Mouse (Mus musculus) lung, embryonic 16.5 days (tissue): ENCODE measurements around the gene Pard6b. TPM values are rescaled to one million over a fixed set of nuclear protein-coding genes. Genes with fewer than 3 reads are reported as not detected.
"Not testable (repeated sequence)": the region's sequence is repeated elsewhere in the genome, so short reads cannot be mapped to it uniquely, and the experiment has no call there.

ENCODE experiments used
- ATAC-seq: fragments of 200-750 bp; cut with Nextera tagmentation; 2 replicates; pipeline ENCODE4 v1.8.0; 2017; ENCODE audit warnings: low read depth, mild to moderate bottlenecking, moderate library complexity
- H3K27ac ChIP-seq: fragments of 300-500 bp; sonication (generic); 2 replicates; pipeline ENCODE4 v1.5.1; 2014; ENCODE audit warnings: mild to moderate bottlenecking, control low read depth, low read length
- H3K27me3 ChIP-seq: fragments of 300-500 bp; sonication (generic); 2 replicates; pipeline ENCODE4 v1.6.1; 2014; ENCODE audit warnings: low read depth, low read length, mixed read lengths; ENCODE audit not compliant: control insufficient read depth, insufficient read depth
- H3K36me3 ChIP-seq: fragments of 300-500 bp; sonication (generic); 2 replicates; pipeline ENCODE4 v1.6.1; 2014; ENCODE audit warnings: low read length; ENCODE audit not compliant: control insufficient read depth, insufficient read depth
- H3K4me1 ChIP-seq: fragments of 300-500 bp; sonication (generic); replicated peaks from 2 replicates; pipeline ENCODE4 v1.6.1; 2014; ENCODE audit warnings: low read length, mixed read lengths; ENCODE audit not compliant: control insufficient read depth, insufficient read depth
- H3K4me2 ChIP-seq: fragments of 300-500 bp; sonication (generic); 2 replicates; pipeline ENCODE4 v1.6.1; 2014; ENCODE audit warnings: low read depth, low read length, control low read depth
- H3K4me3 ChIP-seq: fragments of 300-500 bp; sonication (generic); 2 replicates; pipeline ENCODE4 v1.5.1; 2014; ENCODE audit warnings: mild to moderate bottlenecking, low read length, control low read depth
- H3K9ac ChIP-seq: fragments of 300-500 bp; sonication (generic); 2 replicates; pipeline ENCODE4 v1.6.1; 2014; ENCODE audit warnings: low read length, control low read depth
- H3K9me3 ChIP-seq: fragments of 300-500 bp; sonication (generic); 2 replicates; pipeline ENCODE4 v1.6.1; 2016; ENCODE audit warnings: low read length; ENCODE audit not compliant: control insufficient read depth
- WGBS: fragments of 180-500 bp; shearing (Covaris S2); extraction: QIAGEN DNeasy Blood & Tissue Kit; methylation state at CpG from one replicate; pipeline ENCODE4 v1.1.7; 2014; 5-methylcytosine and 5-hydroxymethylcytosine counted together
- polyA plus RNA-seq: library from polyadenylated mRNA; unstranded; fragments of >200 nt; fragmentation: Nextera tagmentation; extraction: Ambion mirVana; gene quantifications from 2 replicates; pipeline ENCODE4 v1.2.1, GENCODE M21; 2015

The Pard6b gene
- polyA plus RNA-seq, 1 experiment from 2014 or later: 11.4 TPM

DNA sequence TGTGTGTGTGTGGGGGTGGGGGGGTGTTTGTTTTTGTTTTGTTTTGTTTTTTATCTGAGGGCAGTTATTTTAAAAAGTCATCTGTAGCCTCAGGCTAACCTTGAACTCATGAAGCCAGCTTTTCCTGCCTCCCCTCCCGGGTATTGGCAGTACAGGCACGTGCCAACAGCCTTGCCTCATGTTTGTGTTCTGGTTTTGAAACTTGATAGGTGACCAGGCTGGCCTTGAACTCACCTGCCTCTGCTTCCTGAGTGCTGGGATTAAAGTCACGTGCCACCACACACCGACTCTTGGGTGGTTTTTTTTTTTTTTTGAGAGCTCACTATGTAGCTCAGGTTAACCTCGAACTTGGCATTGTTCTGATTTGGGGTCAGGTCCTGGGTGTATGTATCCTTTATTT, 21.0 kb downstream of the Pard6b start:
- Histone ChIP-seq H3K36me3 (no peaks in the 10 kb centered on the region), H3K4me3 (no peak overlapping the region), H3K27me3 (no peaks in the 10 kb centered on the region), H3K9ac (no peak overlapping the region), H3K4me2 (no peak overlapping the region), H3K4me1 (peaks cover 16% of the 10 kb centered on the region), H3K9me3 (no peaks in the 10 kb centered on the region), H3K27ac (no peak overlapping the region)
- ATAC-seq: no peak
- 73% methylated on average over 5 of the region's 5 CpGs for WGBS

DNA sequence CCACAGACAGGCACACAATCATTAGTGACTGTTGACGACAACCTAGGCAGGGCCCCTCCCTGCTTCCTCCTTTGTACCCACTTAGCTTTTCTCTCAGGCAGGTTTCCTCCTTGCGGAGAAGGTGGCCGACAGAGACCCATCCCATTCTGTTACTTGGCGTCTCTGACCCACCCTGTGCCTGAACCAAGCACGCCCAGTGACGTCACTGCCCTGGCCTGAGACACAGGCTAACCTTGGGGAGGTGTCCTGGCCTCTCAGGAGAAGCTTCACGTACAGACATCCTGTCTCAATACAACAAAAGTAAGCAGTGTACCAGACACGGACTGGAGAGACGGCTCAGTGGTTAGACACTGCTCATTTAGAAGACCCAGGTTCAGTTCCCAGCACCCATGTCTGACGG, 22.5 kb downstream of the Pard6b start:
- no peaks in the 10 kb centered on the region for H3K27me3 ChIP-seq
- H3K9me3 ChIP-seq: no peaks in the 10 kb centered on the region
- H3K9ac ChIP-seq: no peak overlapping the region
- WGBS: 87% methylated on average over 10 of the region's 10 CpGs
- no peak overlapping the region for H3K4me2 ChIP-seq
- H3K27ac ChIP-seq: no peak overlapping the region
- H3K4me1 ChIP-seq: peaks cover 20% of the 10 kb centered on the region
- ATAC-seq: no peak
- H3K36me3 ChIP-seq: no peaks in the 10 kb centered on the region
- H3K4me3 ChIP-seq: no peak overlapping the region

DNA sequence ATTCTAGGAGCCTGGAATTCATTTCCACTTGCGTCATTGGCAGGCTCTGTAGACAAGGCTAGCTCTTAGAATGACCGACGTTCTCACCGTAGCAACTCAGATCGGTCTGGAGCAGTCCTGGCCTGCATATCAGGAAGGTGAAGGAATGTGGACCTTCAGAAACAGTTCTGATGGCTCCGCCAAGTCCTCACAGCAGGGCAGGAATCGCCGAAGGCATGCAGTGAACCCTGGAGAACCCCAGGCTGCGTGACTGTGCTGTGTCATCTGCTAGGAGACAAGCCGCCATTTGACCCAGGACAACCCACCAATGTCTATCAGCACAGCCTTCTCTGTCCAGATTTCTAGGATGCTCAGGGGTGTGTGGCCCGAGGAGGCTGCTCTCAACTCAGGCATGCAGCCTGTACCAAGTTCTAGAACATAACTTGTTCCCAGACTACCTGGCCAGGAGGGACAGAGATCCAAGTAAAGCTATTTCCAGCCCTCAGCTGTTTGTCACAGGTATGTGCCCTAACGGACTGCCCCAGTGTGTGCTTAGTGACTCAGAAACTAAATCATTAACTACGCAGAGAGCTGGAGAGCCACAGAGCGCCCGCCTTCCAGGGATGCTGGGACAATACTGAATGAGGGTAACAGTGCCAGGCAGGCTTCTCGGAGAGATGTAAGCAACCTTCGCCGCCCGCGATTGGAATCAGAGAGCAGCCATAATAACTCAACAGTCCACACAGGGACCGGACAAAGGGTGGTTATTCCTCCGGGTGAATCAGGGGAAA, 23.8 kb downstream of the Pard6b start:
- Histone ChIP-seq H3K9me3 (no peaks in the 10 kb centered on the region), H3K4me2 (no peak overlapping the region), H3K36me3 (no peaks in the 10 kb centered on the region), H3K27ac (peak overlapping the region; percentile 70), H3K4me3 (no peak overlapping the region), H3K4me1 (peaks cover 20% of the 10 kb centered on the region), H3K9ac (no peak overlapping the region), H3K27me3 (no peaks in the 10 kb centered on the region)
- 51% methylated on average over 22 of the region's 22 CpGs for WGBS
- ATAC-seq: peak; percentile 85

DNA sequence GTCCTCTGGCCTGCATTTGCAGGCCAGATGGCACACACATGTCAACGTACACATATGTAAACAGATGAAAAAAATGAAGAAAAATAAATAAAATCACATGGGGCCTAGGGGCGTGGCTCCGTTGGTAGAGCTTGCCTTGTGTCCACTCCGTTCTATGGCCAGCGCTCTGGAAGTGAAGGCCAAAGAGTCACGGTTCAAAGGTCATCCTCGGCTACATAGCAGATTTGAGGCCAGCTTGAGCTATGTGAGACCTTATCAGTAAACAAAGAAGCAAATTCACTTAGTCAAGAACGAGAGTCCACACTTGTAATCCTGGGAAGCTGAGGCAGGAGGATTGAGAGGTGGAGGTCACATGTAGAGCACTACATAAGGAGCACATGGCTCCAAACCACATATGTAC, 24.5 kb downstream of the Pard6b start:
- no peaks in the 10 kb centered on the region for H3K36me3 ChIP-seq
- 49% methylated on average over 8 of the region's 8 CpGs for WGBS
- peak overlapping the region; percentile 70 for H3K27ac ChIP-seq

DNA sequence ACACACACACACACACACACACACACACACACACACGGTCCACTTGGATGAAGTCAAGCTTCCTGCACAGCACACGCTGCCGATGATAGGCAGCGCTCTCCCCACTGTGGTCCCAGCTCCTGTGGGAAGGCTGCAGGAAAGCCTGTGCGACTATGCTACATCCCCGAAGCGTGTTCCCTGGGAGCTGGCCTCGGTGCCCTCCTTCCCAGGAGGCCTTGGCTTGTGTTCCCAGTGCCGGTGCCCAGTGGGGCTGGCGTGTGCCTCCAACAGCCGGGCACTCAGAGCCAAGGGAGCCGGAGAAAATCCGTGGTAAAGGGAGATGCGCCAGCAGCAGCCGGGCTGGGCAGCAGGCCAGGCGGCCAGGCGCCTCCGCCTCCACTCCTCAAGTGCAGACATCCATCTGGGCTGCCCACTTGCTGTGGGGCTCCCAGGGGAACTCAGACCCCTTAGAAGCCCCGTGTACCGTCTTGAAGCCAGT, 25.9 kb downstream of the Pard6b start:
- Histone ChIP-seq H3K4me1 (peaks cover 20% of the 10 kb centered on the region), H3K27ac (peak overlapping the region; percentile 56; the same call in 1 of the 2 replicates), H3K27me3 (no peaks in the 10 kb centered on the region), H3K9ac (peak overlapping the region; percentile 19), H3K4me3 (peak overlapping the region; percentile 25), H3K36me3 (no peaks in the 10 kb centered on the region), H3K4me2 (peak overlapping the region; percentile 46), H3K9me3 (no peaks in the 10 kb centered on the region)
- ATAC-seq: peak; percentile 46
- WGBS: 27% methylated on average over 20 of the region's 20 CpGs

More for the DNA sequence above, 24.5 kb downstream of the Pard6b start:
- ATAC-seq: no peak
- Histone ChIP-seq H3K4me2 (no peak overlapping the region), H3K27me3 (no peaks in the 10 kb centered on the region), H3K4me1 (peaks cover 20% of the 10 kb centered on the region), H3K9me3 (no peaks in the 10 kb centered on the region), H3K4me3 (no peak overlapping the region), H3K9ac (no peak overlapping the region)

DNA sequence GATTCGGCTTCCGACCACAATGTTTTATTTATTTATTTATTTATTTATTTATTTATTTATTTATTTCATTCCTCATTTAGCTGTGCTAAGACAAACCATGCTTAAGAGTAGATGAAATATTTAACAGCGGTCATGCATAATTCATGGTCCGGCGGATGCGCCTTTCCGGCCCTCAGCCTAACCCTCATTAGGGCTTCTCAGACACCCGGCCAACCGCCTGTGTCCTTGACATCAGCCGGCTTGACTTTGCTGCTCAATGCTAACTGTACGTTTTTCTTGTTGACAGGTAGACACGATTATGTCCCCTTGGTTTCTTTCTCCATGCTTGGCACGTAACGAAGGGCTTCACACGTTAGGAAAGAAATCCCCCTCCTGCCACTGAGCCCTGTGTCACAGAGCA, 26.6 kb downstream of the Pard6b start:
- Histone ChIP-seq H3K4me2 (no peak overlapping the region), H3K27ac (no peak overlapping the region; the same call in 1 of the 2 replicates)
- WGBS: 73% methylated on average over 15 of the region's 15 CpGs

DNA sequence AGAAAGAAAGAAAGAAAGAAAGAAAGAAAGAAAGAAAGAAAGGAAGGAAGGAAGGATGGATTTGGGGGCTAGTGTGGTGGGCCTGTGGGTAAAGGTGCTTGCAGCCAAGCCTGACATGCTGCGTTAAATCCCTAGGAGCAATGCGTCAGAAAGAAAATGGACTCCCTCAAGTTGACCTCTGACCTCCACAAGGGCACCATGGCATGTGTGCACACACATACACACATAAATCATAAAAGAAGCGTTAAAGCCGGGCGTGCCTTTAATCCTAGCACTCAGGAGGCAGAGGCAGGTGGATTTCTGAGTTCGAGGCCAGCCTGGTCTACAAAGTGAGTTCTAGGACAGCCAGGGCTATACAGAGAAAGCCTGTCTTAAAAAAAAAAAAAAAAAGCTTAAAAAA, 27.1 kb downstream of the Pard6b start:
- peaks cover 20% of the 10 kb centered on the region for H3K4me1 ChIP-seq
- not testable (repeated sequence) for H3K4me3 ChIP-seq, ATAC-seq, H3K9ac ChIP-seq, H3K36me3 ChIP-seq, H3K4me2 ChIP-seq, H3K27me3 ChIP-seq, H3K9me3 ChIP-seq, H3K27ac ChIP-seq
- WGBS: 87% methylated on average over 6 of the region's 6 CpGs

More for the DNA sequence above, 26.6 kb downstream of the Pard6b start:
- Histone ChIP-seq H3K9me3 (no peaks in the 10 kb centered on the region), H3K4me3 (no peak overlapping the region), H3K27me3 (no peaks in the 10 kb centered on the region), H3K4me1 (peaks cover 20% of the 10 kb centered on the region), H3K36me3 (no peaks in the 10 kb centered on the region), H3K9ac (no peak overlapping the region)
- ATAC-seq: no peak

DNA sequence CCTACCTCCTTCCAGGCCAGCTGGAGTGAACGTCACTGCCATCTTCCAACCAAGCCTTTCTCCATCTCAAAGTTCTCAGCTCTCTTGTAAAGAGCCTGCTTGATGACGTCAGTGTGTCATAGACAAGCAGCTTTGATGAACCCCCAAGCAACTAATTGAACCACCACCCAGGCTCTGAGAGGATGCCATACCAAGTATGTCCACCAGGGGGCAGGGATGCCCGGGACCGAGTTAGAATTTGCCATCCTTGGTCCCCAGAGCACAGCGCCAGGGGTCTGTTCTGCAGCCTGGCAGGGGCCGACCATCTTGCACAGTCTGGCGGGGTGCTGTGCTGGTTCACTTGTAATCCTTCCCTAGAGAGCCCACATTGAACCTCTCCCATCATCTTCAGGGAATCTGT, 31.1 kb downstream of the Pard6b start:
- Histone ChIP-seq H3K4me1 (peaks cover 12% of the 10 kb centered on the region), H3K9me3 (no peaks in the 10 kb centered on the region), H3K4me3 (no peak overlapping the region), H3K9ac (no peak overlapping the region), H3K36me3 (no peaks in the 10 kb centered on the region), H3K27ac (no peak overlapping the region), H3K4me2 (no peak overlapping the region), H3K27me3 (no peaks in the 10 kb centered on the region)
- 8% methylated on average over 7 of the region's 7 CpGs for WGBS
- ATAC-seq: no peak

DNA sequence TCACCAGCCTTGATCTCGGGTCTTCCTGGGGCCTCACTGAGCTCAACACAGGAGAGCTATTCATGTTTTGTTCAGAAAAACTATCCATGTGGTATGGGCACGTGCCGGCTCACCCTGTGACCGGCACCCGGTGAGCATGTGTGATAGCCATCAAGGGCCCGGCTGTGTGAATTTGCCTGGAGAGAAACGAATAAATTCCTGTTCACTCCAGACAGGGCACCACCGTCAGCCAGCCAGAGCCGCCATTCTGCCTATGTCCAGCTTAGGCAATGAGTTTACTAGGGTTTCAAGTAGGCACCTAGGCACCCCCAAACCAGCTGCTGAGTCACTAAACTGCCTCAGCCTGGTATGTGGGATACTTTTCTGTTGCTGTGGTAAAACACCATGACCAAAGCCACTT, 32.5 kb downstream of the Pard6b start:
- Histone ChIP-seq H3K27me3 (no peaks in the 10 kb centered on the region), H3K4me3 (no peak overlapping the region), H3K27ac (no peak overlapping the region), H3K4me2 (no peak overlapping the region), H3K9ac (no peak overlapping the region), H3K36me3 (no peaks in the 10 kb centered on the region), H3K9me3 (no peaks in the 10 kb centered on the region), H3K4me1 (peaks cover 9% of the 10 kb centered on the region)
- WGBS: 84% methylated on average over 9 of the region's 9 CpGs
- ATAC-seq: no peak
